Mouse (Mus musculus): ENCODE results near the gene Chmp4b. TPM values are rescaled to one million over a fixed set of nuclear protein-coding genes. Genes with fewer than 3 reads are reported as not detected.

Gene Chmp4b
- polyA plus RNA-seq, 1 experiment = 123 TPM

DNA sequence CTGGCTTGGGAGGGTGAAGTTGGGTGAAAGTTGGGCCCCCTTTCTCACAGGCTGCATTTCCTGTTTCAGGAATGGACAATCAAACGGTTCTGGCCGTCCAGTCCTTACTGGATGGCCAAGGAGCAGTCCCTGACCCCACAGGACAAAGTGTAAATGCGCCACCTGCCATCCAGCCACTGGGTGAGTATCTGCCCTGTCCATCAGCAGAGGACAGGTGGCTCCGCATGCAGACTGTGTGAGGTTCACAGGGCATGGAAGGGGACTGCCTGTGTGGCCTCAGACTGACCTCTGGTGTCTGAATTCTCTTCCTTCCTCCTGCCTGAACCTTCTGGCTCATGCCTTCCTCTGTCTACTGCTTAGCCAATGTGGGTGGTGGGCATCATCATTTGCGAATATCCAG, 29.8 kb upstream of the Chmp4b start:
- H3K4me3 ChIP-seq (ENCODE audit: insufficient read depth, poor library complexity, severe bottlenecking) = no peak overlapping the region
- TF ChIP-seq MAX (IDR thresholded peaks at IDR 0.05) (no peak), CEBPB (IDR thresholded peaks at IDR 0.05; ENCODE audit: low read depth) (no peak), MYOG (IDR thresholded peaks at IDR 0.05; ENCODE audit: control insufficient read depth, extremely low read depth, insufficient read length) (no peak), FOSL1 (IDR thresholded peaks at IDR 0.05; ENCODE audit: insufficient read depth, low read length, poor library complexity, severe bottlenecking) (no peak), USF1 (IDR thresholded peaks at IDR 0.05; ENCODE audit: low read depth) (no peak), CTCF (IDR thresholded peaks at IDR 0.05; ENCODE audit: control insufficient read depth, insufficient read depth, insufficient read length) (no peak), MYOD1 (IDR thresholded peaks at IDR 0.05; ENCODE audit: control insufficient read depth, insufficient read length, low read depth) (no peak)
- H3K27me3 ChIP-seq (ENCODE audit: control insufficient read depth, insufficient read depth, insufficient read length) = no peaks in the 10 kb centered on the region
- H3K36me3 ChIP-seq (ENCODE audit: control insufficient read depth, insufficient read depth) = no peaks in the 10 kb centered on the region
- no peaks in the 10 kb centered on the region for H3K79me2 ChIP-seq (ENCODE audit: control insufficient read depth, insufficient read depth)
- H3ac ChIP-seq (ENCODE audit: control insufficient read depth, insufficient read length, low read depth) = no peak overlapping the region
- H3K79me3 ChIP-seq (ENCODE audit: low read depth) = no peaks in the 10 kb centered on the region

DNA sequence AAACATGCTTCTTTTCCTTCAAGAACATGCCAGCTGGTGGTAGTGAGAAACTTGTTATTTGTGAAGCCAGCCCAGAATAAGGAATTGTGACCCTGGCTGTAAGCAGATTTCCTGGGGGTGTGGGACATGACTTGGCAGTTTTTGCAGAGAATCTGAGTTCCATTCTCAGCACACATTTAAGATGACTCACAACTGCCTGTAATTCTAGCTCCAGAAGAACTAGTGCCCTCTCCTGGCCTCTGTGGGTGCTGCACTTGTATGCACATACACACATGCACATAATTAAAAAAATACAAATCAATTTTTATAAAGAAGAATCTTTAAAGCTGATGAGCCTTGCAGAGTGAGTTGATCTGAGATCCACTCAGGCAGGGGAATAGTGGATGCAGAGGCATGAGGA, 27.4 kb upstream of the Chmp4b start:
- Histone ChIP-seq H3K4me3 (ENCODE audit: insufficient read depth, poor library complexity, severe bottlenecking) (no peak overlapping the region), H3K36me3 (ENCODE audit: control insufficient read depth, insufficient read depth) (no peaks in the 10 kb centered on the region), H3K79me3 (ENCODE audit: low read depth) (no peaks in the 10 kb centered on the region), H3K27me3 (ENCODE audit: control insufficient read depth, insufficient read depth, insufficient read length) (no peaks in the 10 kb centered on the region), H3ac (ENCODE audit: control insufficient read depth, insufficient read length, low read depth) (no peak overlapping the region), H3K79me2 (ENCODE audit: control insufficient read depth, insufficient read depth) (no peaks in the 10 kb centered on the region)
- no peak for TF ChIP-seq CEBPB (IDR thresholded peaks at IDR 0.05; ENCODE audit: low read depth)
- no peak for TF ChIP-seq MAX (IDR thresholded peaks at IDR 0.05)

DNA sequence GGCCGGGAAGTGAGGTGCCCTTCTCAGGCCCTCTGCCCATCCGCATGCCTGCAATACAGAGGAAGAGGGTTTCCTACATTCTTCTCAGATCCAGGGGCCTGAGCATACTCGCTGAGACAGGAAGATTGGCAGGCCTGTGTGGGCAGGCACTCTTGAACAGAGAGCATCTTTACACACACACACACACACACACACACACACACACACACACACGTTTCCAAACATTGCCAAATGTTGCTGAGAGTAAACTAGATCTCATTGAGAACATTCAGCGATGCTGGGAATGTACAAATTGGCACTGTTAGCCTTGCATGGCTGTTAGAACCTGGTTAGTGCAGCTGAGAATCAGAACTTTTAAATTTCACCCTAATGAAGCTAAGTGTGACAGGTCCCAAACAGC, 21.0 kb upstream of the Chmp4b start:
- Histone ChIP-seq H3K79me3 (ENCODE audit: low read depth) (no peaks in the 10 kb centered on the region), H3ac (ENCODE audit: control insufficient read depth, insufficient read length, low read depth) (no peak overlapping the region), H3K4me3 (ENCODE audit: insufficient read depth, poor library complexity, severe bottlenecking) (no peak overlapping the region), H3K36me3 (ENCODE audit: control insufficient read depth, insufficient read depth) (no peaks in the 10 kb centered on the region), H3K27me3 (ENCODE audit: control insufficient read depth, insufficient read depth, insufficient read length) (no peaks in the 10 kb centered on the region), H3K79me2 (ENCODE audit: control insufficient read depth, insufficient read depth) (no peaks in the 10 kb centered on the region)
- no peak for TF ChIP-seq FOSL1 (IDR thresholded peaks at IDR 0.05; ENCODE audit: insufficient read depth, low read length, poor library complexity, severe bottlenecking)

DNA sequence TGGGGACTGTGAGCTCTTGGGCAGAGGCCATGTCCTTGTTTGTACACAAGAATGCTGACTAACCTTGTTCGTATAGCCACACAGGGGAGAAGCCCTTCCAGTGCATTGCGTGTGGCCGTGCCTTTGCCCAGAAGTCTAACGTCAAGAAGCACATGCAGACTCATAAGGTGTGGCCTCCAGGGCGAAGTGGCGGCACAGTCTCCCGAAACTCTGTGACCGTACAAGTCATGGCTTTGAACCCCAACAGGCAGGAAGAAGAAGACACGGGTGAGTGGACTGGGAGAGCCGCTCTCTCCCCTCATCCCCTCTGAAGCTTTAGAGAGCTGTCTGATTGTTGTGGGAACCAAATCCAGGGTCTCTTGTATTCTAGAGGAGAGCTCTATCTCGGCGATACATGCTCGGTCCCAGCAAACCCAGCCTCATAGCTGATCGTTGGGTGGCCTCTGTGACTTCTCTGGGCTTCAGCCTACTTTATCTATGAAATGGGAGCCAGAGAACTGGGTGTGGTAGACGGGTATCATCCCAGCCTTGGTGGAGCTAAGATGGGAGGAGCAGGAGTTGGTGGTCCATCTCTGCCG, 19.2 kb upstream of the Chmp4b start:
- Histone ChIP-seq H3K79me3 (ENCODE audit: low read depth) (no peaks in the 10 kb centered on the region), H3K36me3 (ENCODE audit: control insufficient read depth, insufficient read depth) (no peaks in the 10 kb centered on the region), H3K27me3 (ENCODE audit: control insufficient read depth, insufficient read depth, insufficient read length) (no peaks in the 10 kb centered on the region), H3K79me2 (ENCODE audit: control insufficient read depth, insufficient read depth) (no peaks in the 10 kb centered on the region), H3K4me3 (ENCODE audit: insufficient read depth, poor library complexity, severe bottlenecking) (no peak overlapping the region), H3ac (ENCODE audit: control insufficient read depth, insufficient read length, low read depth) (no peak overlapping the region)
- TF ChIP-seq MAX (IDR thresholded peaks at IDR 0.05) (no peak), CTCF (IDR thresholded peaks at IDR 0.05; ENCODE audit: control insufficient read depth, insufficient read depth, insufficient read length) (no peak), FOSL1 (IDR thresholded peaks at IDR 0.05; ENCODE audit: insufficient read depth, low read length, poor library complexity, severe bottlenecking) (no peak), CEBPB (IDR thresholded peaks at IDR 0.05; ENCODE audit: low read depth) (no peak), MYOD1 (IDR thresholded peaks at IDR 0.05; ENCODE audit: control insufficient read depth, insufficient read length, low read depth) (no peak), MYOG (IDR thresholded peaks at IDR 0.05; ENCODE audit: control insufficient read depth, extremely low read depth, insufficient read length) (no peak), USF1 (IDR thresholded peaks at IDR 0.05; ENCODE audit: low read depth) (no peak)

DNA sequence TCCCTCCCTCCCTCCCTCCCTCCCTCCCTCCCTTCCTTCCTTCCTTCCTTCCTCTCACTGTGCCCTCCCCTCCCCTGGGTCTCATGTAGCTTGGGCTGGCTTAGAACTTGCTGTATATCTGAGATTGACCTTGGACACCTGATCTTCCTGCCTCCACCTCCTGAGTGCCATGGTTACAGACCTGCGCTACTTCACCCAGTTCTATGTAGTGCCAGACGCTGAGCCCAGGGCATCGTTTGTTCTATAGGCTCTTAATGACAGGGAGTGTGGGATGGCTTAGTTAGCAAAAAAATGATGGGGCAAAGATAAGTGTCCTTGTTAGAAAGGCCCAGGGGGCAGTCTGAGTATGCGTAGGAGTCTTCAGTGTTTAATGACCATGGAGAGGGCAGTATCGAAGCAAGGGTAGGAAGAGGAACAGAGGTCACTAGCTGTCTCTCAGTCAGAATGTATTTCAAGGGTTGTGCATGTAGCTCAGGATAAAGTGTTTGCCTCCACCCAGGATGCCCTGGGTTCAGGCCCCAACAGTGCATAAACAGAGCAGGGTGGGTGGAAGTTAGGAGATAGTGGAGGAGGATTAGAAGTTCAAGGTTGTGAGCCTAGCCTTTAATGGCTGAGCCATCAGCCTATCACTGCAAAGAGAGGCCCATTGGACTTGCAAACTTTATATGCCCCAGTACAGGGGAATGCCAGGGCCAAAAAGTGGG, 18.3 kb upstream of the Chmp4b start:
- Histone ChIP-seq H3K27me3 (ENCODE audit: control insufficient read depth, insufficient read depth, insufficient read length) (no peaks in the 10 kb centered on the region), H3K4me3 (ENCODE audit: insufficient read depth, poor library complexity, severe bottlenecking) (no peak overlapping the region), H3K79me3 (ENCODE audit: low read depth) (no peaks in the 10 kb centered on the region), H3K36me3 (ENCODE audit: control insufficient read depth, insufficient read depth) (peaks cover 2% of the 10 kb centered on the region), H3ac (ENCODE audit: control insufficient read depth, insufficient read length, low read depth) (no peak overlapping the region), H3K79me2 (ENCODE audit: control insufficient read depth, insufficient read depth) (no peaks in the 10 kb centered on the region)
- TF ChIP-seq MYOD1 (IDR thresholded peaks at IDR 0.05; ENCODE audit: control insufficient read depth, insufficient read length, low read depth) (no peak), MAX (IDR thresholded peaks at IDR 0.05) (no peak), USF1 (IDR thresholded peaks at IDR 0.05; ENCODE audit: low read depth) (no peak), FOSL1 (IDR thresholded peaks at IDR 0.05; ENCODE audit: insufficient read depth, low read length, poor library complexity, severe bottlenecking) (no peak), CTCF (IDR thresholded peaks at IDR 0.05; ENCODE audit: control insufficient read depth, insufficient read depth, insufficient read length) (no peak), MYOG (IDR thresholded peaks at IDR 0.05; ENCODE audit: control insufficient read depth, extremely low read depth, insufficient read length) (no peak), CEBPB (IDR thresholded peaks at IDR 0.05; ENCODE audit: low read depth) (no peak)

DNA sequence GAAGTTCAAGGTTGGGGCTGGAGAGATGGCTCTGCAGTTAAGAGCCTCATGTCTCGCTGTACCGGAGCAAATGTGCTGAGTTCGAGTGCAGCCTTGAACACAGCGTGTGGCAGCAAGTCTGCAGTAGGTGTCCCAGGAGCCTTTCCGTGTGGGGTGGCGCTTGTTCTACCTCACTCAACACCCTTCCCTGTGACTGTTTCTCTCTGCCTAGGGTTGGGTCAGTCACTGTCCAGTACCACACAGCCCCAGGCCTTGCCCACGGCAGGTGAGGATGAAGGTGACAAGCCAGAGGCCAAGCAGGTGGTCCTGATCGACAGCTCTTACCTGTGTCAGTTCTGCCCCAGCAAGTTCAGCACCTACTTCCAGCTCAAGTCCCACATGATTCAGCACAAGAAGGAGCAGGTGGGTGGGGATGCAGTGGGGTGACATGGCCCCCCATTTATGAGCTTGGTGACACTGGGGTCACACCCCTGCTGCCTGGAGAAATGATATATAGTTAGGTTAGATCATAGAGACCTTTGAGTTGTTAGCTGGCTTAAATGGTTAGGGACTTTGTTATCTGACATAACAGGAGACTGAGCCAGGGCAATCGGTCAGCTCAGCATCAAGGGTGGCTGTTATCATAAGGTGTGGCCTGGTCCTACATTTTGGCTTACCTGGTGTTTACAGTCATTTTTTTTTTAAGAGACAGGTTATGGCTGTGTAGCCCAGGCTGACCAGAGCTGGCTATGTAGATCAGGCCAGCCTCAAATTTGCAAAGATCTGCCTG, 17.4 kb upstream of the Chmp4b start:
- no peak overlapping the region for H3K4me3 ChIP-seq (ENCODE audit: insufficient read depth, poor library complexity, severe bottlenecking)
- H3K36me3 ChIP-seq (ENCODE audit: control insufficient read depth, insufficient read depth) = peaks cover 6% of the 10 kb centered on the region

More for the DNA sequence above, 17.4 kb upstream of the Chmp4b start:
- TF ChIP-seq CTCF (IDR thresholded peaks at IDR 0.05; ENCODE audit: control insufficient read depth, insufficient read depth, insufficient read length) = no peak
- no peak for TF ChIP-seq MYOG (IDR thresholded peaks at IDR 0.05; ENCODE audit: control insufficient read depth, extremely low read depth, insufficient read length)
- no peak for TF ChIP-seq FOSL1 (IDR thresholded peaks at IDR 0.05; ENCODE audit: insufficient read depth, low read length, poor library complexity, severe bottlenecking)
- TF ChIP-seq MAX (IDR thresholded peaks at IDR 0.05) = no peak
- TF ChIP-seq CEBPB (IDR thresholded peaks at IDR 0.05; ENCODE audit: low read depth) = no peak
- no peak for TF ChIP-seq MYOD1 (IDR thresholded peaks at IDR 0.05; ENCODE audit: control insufficient read depth, insufficient read length, low read depth)
- TF ChIP-seq USF1 (IDR thresholded peaks at IDR 0.05; ENCODE audit: low read depth) = no peak
- Histone ChIP-seq H3K79me2 (ENCODE audit: control insufficient read depth, insufficient read depth) (no peaks in the 10 kb centered on the region), H3K79me3 (ENCODE audit: low read depth) (no peaks in the 10 kb centered on the region), H3ac (ENCODE audit: control insufficient read depth, insufficient read length, low read depth) (no peak overlapping the region), H3K27me3 (ENCODE audit: control insufficient read depth, insufficient read depth, insufficient read length) (no peaks in the 10 kb centered on the region)

Measured in C2C12 (cell line).